Mouse (Mus musculus): ENCODE measurements around the gene Reep1. TPM values are rescaled to one million over a fixed set of nuclear protein-coding genes. Genes with fewer than 3 reads are reported as not detected.

The Reep1 gene
- polyA plus RNA-seq (2015; fragmentation: Illumina TruSeq; extraction: RNeasy Lipid Tissue Mini Kit (QIAGEN cat#74804); ENCODE audit: low read depth, low replicate concordance): 90.4 TPM

DNA sequence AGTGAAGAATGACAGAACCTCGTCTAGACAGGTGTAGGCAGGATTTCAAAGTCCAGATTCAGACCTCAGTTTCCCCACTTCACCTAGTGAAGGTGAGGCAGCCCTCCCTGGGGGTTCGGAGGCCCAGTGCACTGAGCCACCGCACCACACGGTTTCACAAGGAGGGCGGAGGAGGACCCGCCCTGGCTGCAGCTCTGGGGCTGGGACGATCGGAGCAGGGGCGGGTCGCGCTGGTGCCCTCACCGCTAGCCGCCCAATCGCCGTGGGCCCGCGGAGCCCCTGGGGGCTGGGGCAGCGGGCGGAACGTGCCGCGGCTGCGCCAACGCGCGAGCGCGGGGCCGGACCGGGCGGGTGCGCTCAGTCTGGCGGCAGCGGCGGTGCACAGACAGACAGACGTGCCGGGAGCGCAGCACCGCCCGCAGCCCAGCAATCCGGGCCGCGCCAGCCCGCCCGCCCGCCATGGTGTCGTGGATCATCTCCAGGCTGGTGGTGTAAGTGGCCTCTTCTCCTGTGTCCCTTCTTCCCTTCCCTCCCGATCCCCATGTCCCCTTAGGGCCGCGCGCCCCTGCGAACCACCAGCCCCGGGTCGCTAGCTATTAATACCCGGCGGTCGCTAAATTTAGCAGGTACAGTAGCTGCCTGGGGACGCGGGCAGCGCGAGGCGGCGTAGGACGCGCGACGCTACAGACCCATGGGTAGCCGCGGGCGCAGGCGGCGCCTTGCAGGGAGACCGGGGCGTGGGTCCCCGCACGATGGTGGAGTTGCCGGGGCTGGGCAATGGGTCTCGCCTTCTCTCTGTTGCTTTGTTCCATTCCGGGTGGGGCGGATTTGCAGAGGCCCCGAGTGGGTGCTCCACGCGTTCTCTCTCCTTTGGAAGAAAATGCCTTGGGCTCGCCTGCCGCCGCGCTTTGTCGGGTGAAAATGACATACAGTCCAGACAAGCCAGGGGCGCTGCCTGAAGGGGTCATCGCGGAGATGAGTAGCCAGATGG lies at the start of gene Reep1:
TSS of gene Reep1 (plus strand) at position 51 of the 991 bp plus-strand sequence.

DNA sequence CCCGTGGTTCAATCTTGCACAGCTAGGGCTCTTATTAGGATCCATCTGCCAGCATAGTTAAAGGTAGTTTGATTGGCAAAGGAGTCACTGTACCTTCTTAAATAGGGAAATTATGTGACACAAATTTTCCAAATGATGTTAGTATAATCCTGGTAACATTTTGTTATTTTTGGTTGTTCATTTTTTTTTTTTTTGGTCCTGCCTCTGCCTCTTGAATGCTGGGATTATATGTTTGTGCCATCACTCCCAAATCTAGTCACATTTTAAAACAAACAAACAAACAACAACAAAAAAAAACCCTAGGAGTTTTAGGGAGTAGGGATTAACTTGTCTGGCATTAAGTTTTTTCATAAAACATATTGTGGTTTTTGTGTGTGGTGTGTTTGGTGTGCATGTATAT lies 119.5 kb downstream of the Reep1 start, which contains the start of gene Mrpl35:
TSS of gene Mrpl35 (minus strand) at position 101 of the 400 bp plus-strand sequence.

GRCm38 (mm10) chr6:71830690-71831580 lies 123.6 kb downstream of the Reep1 start, which contains the start of gene Immt:
Gene Immt, plus strand, starts transcription at chr6:71831331.

Other genes starting within 250 kb of the Reep1 start
- gene Rnf103, start 213.7 kb upstream of the Reep1 start, polyA plus RNA-seq (2015; fragmentation: Illumina TruSeq; extraction: RNeasy Lipid Tissue Mini Kit (QIAGEN cat#74804); ENCODE audit: low read depth, low replicate concordance): 41.1 TPM
- 137 TPM for gene Chmp3, start 163.8 kb upstream of the Reep1 start, polyA plus RNA-seq (2015; fragmentation: Illumina TruSeq; extraction: RNeasy Lipid Tissue Mini Kit (QIAGEN cat#74804); ENCODE audit: low read depth, low replicate concordance)
- 38.3 TPM for gene Kdm3a, start 74.6 kb upstream of the Reep1 start, polyA plus RNA-seq (2015; fragmentation: Illumina TruSeq; extraction: RNeasy Lipid Tissue Mini Kit (QIAGEN cat#74804); ENCODE audit: low read depth, low replicate concordance)
- 34.8 TPM for gene Mrpl35, start 119.4 kb downstream of the Reep1 start, polyA plus RNA-seq (2015; fragmentation: Illumina TruSeq; extraction: RNeasy Lipid Tissue Mini Kit (QIAGEN cat#74804); ENCODE audit: low read depth, low replicate concordance)
- gene Immt, start 123.8 kb downstream of the Reep1 start, polyA plus RNA-seq (2015; fragmentation: Illumina TruSeq; extraction: RNeasy Lipid Tissue Mini Kit (QIAGEN cat#74804); ENCODE audit: low read depth, low replicate concordance): 137 TPM
- gene Ptcd3, start 201.2 kb downstream of the Reep1 start, polyA plus RNA-seq (2015; fragmentation: Illumina TruSeq; extraction: RNeasy Lipid Tissue Mini Kit (QIAGEN cat#74804); ENCODE audit: low read depth, low replicate concordance): 69.2 TPM
- gene Polr1a, start 201.5 kb downstream of the Reep1 start, polyA plus RNA-seq (2015; fragmentation: Illumina TruSeq; extraction: RNeasy Lipid Tissue Mini Kit (QIAGEN cat#74804); ENCODE audit: low read depth, low replicate concordance): 16.4 TPM

All from brain, adult 10 weeks (tissue).